Mouse (Mus musculus) G1E (cell line): Measurements from ENCODE around the gene Cgrrf1. TPM values are rescaled to one million over a fixed set of nuclear protein-coding genes. Genes with fewer than 3 reads are reported as not detected.

Source experiments
- ATAC-seq: 2 replicates; pipeline ENCODE4 v1.8.0; 2016; ENCODE audit warnings: mild to moderate bottlenecking; ENCODE audit not compliant: insufficient number of reproducible peaks, poor library complexity, low FRiP score, severe bottlenecking; ENCODE audit errors: extremely low read depth
- DNase-seq: peaks from one replicate; pipeline ENCODE4 v3.0.0; 2012; ENCODE audit warnings: low spot score
- H3K27me3 ChIP-seq: 2 replicates; pipeline ENCODE4 v1.6.1; 2012; ENCODE audit warnings: mild to moderate bottlenecking, low read length, inconsistent platforms; ENCODE audit not compliant: insufficient read depth
- H3K36me3 ChIP-seq: replicated peaks from 2 replicates; pipeline ENCODE3; 2012; ENCODE audit warnings: mild to moderate bottlenecking, inconsistent platforms
- H3K4me1 ChIP-seq: 2 replicates; pipeline ENCODE4 v1.6.1; 2012; ENCODE audit warnings: low read depth, low read length, inconsistent platforms, mixed read lengths; ENCODE audit not compliant: insufficient read depth
- H3K4me3 ChIP-seq: 2 replicates; pipeline ENCODE4 v1.5.1; 2012; ENCODE audit warnings: low read depth, mild to moderate bottlenecking, inconsistent platforms, low read length, moderate library complexity, mixed read lengths
- H3K9me3 ChIP-seq: replicated peaks from 2 replicates; pipeline ENCODE4 v1.6.1; 2012; ENCODE audit warnings: inconsistent platforms
- CTCF ChIP-seq: IDR thresholded peaks from 2 replicates; pipeline ENCODE4 v1.5.1; 2012; ENCODE audit warnings: low read depth, low read length, inconsistent platforms, mixed read lengths
- GATA1 ChIP-seq: IDR thresholded peaks from 2 replicates; pipeline ENCODE4 v1.6.1; 2012; ENCODE audit warnings: borderline replicate concordance, low read length, inconsistent platforms, mixed read lengths
- GATA2 ChIP-seq: IDR thresholded peaks from 2 replicates; pipeline ENCODE4 v1.6.1; 2012; ENCODE audit warnings: low read depth, low read length, inconsistent platforms, borderline replicate concordance
- POLR2AphosphoS5 ChIP-seq: IDR thresholded peaks from 2 replicates; pipeline ENCODE4 v1.6.1; 2012; ENCODE audit warnings: low read depth, low read length, inconsistent platforms; ENCODE audit not compliant: insufficient replicate concordance
- TAL1 ChIP-seq: conservative IDR thresholded peaks from 2 replicates; pipeline ENCODE4 v1.6.1; 2012; ENCODE audit warnings: low read depth, low read length, inconsistent platforms, mixed read lengths
- polyA plus RNA-seq: library from polyadenylated mRNA; stranded (reverse); fragments of >175 nt; gene quantifications from 2 replicates; pipeline ENCODE4 v1.2.3, GENCODE M21; 2012
- total RNA-seq, 2 experiments: library from RNA; stranded (forward) in 1 of 2; stranded (reverse) in 1 of 2; fragments of 200-1000 nt in 1 of 2; fragments of >200 nt in 1 of 2; fragmentation: Nextera tagmentation in 1 of 2; gene quantifications; 2 replicates each; pipeline ENCODE4 v1.2.3; 2014 to 2017

Gene Cgrrf1
- total and polyA plus RNA-seq, 3 experiments, result 9.0 to 36.0 (median 30.0) TPM

DNA sequence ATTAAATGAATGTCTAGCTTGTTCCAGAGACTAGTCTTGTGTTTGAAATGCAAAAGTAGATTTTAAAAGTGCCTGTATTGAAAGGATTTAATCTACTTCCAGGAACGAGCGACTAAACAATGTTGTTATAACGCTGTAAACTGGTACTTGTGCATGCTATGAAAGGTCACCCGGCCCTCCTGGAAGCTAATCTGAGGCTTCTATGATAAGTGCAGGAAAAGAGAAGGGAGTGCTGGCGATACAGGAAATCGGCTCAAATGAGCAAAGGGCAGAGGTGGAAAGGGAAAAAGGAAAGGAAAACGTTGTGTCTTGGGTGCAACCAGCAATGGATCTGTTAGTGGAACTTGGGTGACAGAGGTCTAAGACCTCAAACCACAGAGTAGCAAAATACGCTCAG, 43.4 kb upstream of the Cgrrf1 start:
- peaks cover 27% of the 10 kb centered on the region for H3K36me3 ChIP-seq
- DNase-seq, result no peak
- no peak for TF ChIP-seq TAL1
- TF ChIP-seq GATA2, result no peak
- TF ChIP-seq POLR2AphosphoS5, result no peak
- TF ChIP-seq CTCF, result no peak
- no peak for TF ChIP-seq GATA1
- H3K27me3 ChIP-seq, result no peaks in the 10 kb centered on the region
- no peak for ATAC-seq
- H3K4me1 ChIP-seq, result peaks cover 40% of the 10 kb centered on the region
- peaks cover 2% of the 10 kb centered on the region; the same call in 1 of the 2 replicates for H3K9me3 ChIP-seq
- H3K4me3 ChIP-seq, result peak overlapping the region; percentile 94; the same call in 1 of the 2 replicates

DNA sequence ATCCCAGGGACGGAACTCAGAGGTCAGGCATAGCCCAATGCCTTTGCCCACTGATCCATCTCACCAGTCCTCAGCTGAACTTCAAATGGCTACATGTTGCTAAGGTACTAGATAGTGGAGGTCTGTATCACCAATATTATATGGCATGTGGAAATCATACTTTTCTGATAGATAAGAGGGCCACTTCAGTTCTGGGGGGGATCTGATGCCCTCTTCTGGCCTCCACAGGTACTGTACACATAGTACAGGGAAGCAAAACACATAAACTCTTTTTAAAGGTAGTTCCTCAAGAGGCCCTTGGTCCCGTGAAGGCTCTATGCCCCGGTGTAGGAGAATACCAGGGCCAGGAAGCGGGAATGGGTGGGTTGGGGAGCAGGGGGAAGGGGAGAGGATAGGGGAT, 41.6 kb upstream of the Cgrrf1 start:
- no peak for ATAC-seq
- no peak for DNase-seq
- Histone ChIP-seq H3K36me3 (peaks cover 13% of the 10 kb centered on the region), H3K9me3 (peaks cover 2% of the 10 kb centered on the region; the same call in 1 of the 2 replicates), H3K27me3 (no peaks in the 10 kb centered on the region), H3K4me1 (peaks cover 33% of the 10 kb centered on the region), H3K4me3 (no peak overlapping the region)
- no peak for TF ChIP-seq GATA1
- TF ChIP-seq CTCF, result peak; percentile 49

DNA sequence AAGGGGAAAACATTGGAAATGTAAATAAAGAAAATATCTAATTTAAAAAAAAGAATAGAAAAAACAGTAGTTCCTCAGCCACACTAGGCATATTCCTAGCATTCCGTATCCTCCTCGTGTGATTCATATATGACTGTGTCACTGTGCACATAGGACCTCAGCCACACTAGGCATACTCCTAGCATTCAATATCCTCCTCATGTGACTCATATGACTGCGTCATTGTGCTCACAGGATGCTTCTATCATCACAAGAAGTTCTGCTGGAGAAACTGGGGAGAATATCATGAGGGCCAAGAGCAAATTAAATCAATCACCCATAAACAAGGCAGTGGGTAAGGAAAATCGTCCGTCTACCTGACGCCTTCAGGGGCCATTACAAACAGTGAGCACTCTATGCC, 41.2 kb upstream of the Cgrrf1 start:
- H3K4me3 ChIP-seq, result no peak overlapping the region
- no peak for TF ChIP-seq GATA1
- TF ChIP-seq TAL1, result no peak
- no peak for TF ChIP-seq POLR2AphosphoS5
- TF ChIP-seq GATA2, result no peak
- TF ChIP-seq CTCF, result no peak
- H3K36me3 ChIP-seq, result peaks cover 12% of the 10 kb centered on the region
- DNase-seq, result no peak
- H3K4me1 ChIP-seq, result peaks cover 32% of the 10 kb centered on the region
- no peak for ATAC-seq
- H3K9me3 ChIP-seq, result peaks cover 2% of the 10 kb centered on the region; the same call in 1 of the 2 replicates
- no peaks in the 10 kb centered on the region for H3K27me3 ChIP-seq

DNA sequence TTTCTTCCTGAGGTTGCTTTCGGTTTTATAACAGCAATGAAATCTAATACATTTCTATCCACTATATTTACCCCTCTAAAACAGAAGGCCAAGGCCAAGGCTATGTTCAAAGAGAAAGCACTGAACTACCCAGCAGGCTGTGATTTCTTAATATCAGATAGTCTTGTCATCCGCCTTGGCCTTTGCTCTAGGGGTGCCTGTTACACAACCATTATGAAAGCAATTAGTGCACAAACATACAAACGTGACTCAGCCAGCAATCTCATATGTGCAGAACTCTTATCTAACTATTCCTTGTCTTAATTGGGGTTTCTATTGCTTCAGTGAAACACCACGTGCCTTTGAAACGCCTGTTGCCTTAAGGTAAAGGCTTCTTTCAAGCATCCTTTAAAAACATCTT, 37.8 kb upstream of the Cgrrf1 start:
- DNase-seq (no peak), ATAC-seq (no peak)
- H3K4me1 ChIP-seq, result peaks cover 14% of the 10 kb centered on the region
- no peak overlapping the region for H3K4me3 ChIP-seq
- no peak for TF ChIP-seq GATA1
- no peak for TF ChIP-seq POLR2AphosphoS5
- TF ChIP-seq TAL1, result no peak
- TF ChIP-seq GATA2, result no peak
- no peak for TF ChIP-seq CTCF
- no peaks in the 10 kb centered on the region for H3K27me3 ChIP-seq
- H3K9me3 ChIP-seq, result no peaks in the 10 kb centered on the region
- peaks cover 12% of the 10 kb centered on the region for H3K36me3 ChIP-seq

DNA sequence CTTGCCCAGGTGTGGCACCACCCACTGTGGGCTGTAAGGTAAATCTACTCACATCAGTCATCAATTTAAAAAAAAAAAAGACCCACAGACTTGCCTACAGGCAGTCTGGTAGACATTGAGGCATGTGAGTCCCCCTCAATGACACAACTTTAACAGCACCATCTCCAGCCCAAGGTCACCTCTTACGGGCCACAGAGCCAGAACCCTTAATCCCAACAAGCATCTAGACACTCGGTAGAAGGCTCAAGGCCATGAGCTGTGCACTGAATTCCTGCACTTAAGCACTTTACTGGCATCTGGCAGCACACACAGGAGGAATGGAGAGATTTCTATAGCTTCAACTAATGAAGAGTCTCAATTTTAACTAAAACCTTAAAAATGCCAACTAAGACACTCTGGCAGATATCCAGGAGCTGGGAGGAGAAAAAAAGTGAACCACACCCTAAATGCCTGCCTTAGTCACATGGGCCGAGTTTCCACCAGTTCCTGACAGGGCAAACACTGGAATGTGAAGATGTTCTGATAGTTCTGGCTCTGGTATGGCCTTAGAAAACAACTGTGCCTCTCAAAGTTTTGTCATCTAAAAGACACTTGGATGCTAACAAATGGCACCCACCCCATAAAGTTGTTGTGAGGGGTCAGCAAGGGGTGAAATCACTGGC, 31.1 kb upstream of the Cgrrf1 start:
- Histone ChIP-seq H3K4me1 (peaks cover 7% of the 10 kb centered on the region), H3K36me3 (peaks cover 48% of the 10 kb centered on the region), H3K27me3 (no peaks in the 10 kb centered on the region), H3K9me3 (no peaks in the 10 kb centered on the region), H3K4me3 (no peak overlapping the region)
- ATAC-seq (peak; percentile 45; the same call in 1 of the 2 replicates), DNase-seq (no peak)
- no peak for TF ChIP-seq CTCF
- no peak for TF ChIP-seq GATA2
- TF ChIP-seq GATA1, result no peak
- no peak for TF ChIP-seq POLR2AphosphoS5
- TF ChIP-seq TAL1, result no peak

DNA sequence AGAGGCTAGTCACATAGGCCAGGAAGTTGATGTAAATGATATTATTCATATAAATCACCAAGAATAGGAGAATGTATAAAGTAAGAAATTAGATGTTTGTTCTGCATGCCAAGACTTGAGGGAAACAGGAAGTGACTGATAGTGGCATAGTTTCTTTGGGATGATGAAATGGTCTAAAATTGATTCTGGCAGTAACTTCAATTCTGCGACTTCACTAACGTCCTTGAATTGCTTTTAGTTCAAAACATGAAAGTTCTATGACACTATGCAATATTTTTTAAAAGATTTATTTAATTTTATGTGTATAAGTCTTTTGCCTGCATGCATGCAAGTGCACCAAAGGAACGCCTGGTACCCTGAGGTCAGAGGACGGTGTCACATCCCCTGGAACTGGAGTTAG, 28.7 kb upstream of the Cgrrf1 start:
- no peak overlapping the region for H3K4me3 ChIP-seq
- no peak for TF ChIP-seq GATA2
- TF ChIP-seq TAL1, result no peak
- TF ChIP-seq GATA1, result no peak
- no peak for TF ChIP-seq POLR2AphosphoS5
- no peak for TF ChIP-seq CTCF
- H3K9me3 ChIP-seq, result no peaks in the 10 kb centered on the region
- ATAC-seq (no peak), DNase-seq (no peak)
- H3K4me1 ChIP-seq, result peaks cover 7% of the 10 kb centered on the region
- no peaks in the 10 kb centered on the region for H3K27me3 ChIP-seq
- H3K36me3 ChIP-seq, result peaks cover 71% of the 10 kb centered on the region
